22 mouse cellular contexts compared by ENCODE assay signal in genomic region chr17:72844393-72844792, GRCm38 (mm10). TPM values are rescaled to one million over a fixed set of nuclear protein-coding genes. Genes with fewer than 3 reads are reported as not detected.
DNase-seq lines count a peak whose midpoint lies in the region; ATAC-seq and TF ChIP-seq lines count a peak whose summit lies in the region.
"Had no signal": no experiment of that assay in that cellular context is flagged by ENCODE, and none has a peak within 500 bp of the region (broad histone marks: within the 10 kb centered on the region; RNA-seq: fewer than 3 reads in every experiment).

No protein-coding gene starts in this region.

- H3K9ac ChIP-seq in kidney, embryonic 16.5 days (replicated peaks; ENCODE audit: low read length), result no peak overlapping the region
- H3K9ac ChIP-seq in liver, adult 2 months (ENCODE audit: low read depth, low read length), result no peak overlapping the region
- no peak overlapping the region for H3K9ac ChIP-seq in liver, embryonic 11.5 days (ENCODE audit: low read depth, low read length)
- H3K9ac ChIP-seq in liver, postnatal 0 days (replicated peaks), result no peak overlapping the region

- H3K9me3 ChIP-seq in kidney, embryonic 16.5 days (ENCODE audit: low read length), result no peaks in the 10 kb centered on the region
- H3K9me3 ChIP-seq in liver, embryonic 11.5 days (ENCODE audit: control insufficient read depth, low read length), result no peaks in the 10 kb centered on the region
- no peaks in the 10 kb centered on the region for H3K9me3 ChIP-seq in liver, postnatal 0 days (ENCODE audit: low read length)
- H3K9me3 ChIP-seq: G1E had no signal

- WGBS in kidney, adult 2 months, result 98% methylated on average over 6 of the region's 6 CpGs
- WGBS in kidney, embryonic 16.5 days, result 97% methylated on average over 6 of the region's 6 CpGs
- 38% methylated on average over 6 of the region's 6 CpGs for WGBS in liver, adult 2 months
- WGBS in liver, embryonic 11.5 days, result 90% methylated on average over 6 of the region's 6 CpGs
- WGBS in liver, postnatal 0 days (ENCODE audit: insufficient replicate concordance), result 85% methylated on average over 6 of the region's 6 CpGs

- ATAC-seq in kidney, embryonic 16.5 days (ENCODE audit: low FRiP score, low TSS enrichment), result no peak
- no peak for ATAC-seq in liver, embryonic 11.5 days (replicated peaks; ENCODE audit: low FRiP score)
- no peak for ATAC-seq in liver, postnatal 0 days
- ATAC-seq: activated CD4-positive, CD25-positive, alpha-beta regulatory T cell, adult 4 months; CD4-positive, CD25-positive, alpha-beta regulatory T cell, adult 4 months; Patski had no signal

- intact Hi-C loops in heart, postnatal 10 days (cut with DNase I), result no loop called here

- peaks cover 7% of the 10 kb centered on the region; the same call in 1 of the 2 replicates for H3K79me2 ChIP-seq in liver, adult 2 months (ENCODE audit: control insufficient read depth, insufficient read depth, low read length)

- H3K4me3 ChIP-seq in kidney, adult 2 months (ENCODE audit: insufficient read depth, low read depth, low read length), result no peak overlapping the region
- H3K4me3 ChIP-seq in kidney, embryonic 16.5 days (ENCODE audit: low read length), result no peak overlapping the region
- no peak overlapping the region for H3K4me3 ChIP-seq in liver, adult 2 months (ENCODE audit: insufficient read depth, low read depth, low read length)
- H3K4me3 ChIP-seq in liver, embryonic 11.5 days (ENCODE audit: low read depth, low read length), result no peak overlapping the region
- H3K4me3 ChIP-seq in liver, postnatal 0 days (ENCODE audit: low read depth, low read length), result no peak overlapping the region

- peaks cover 9% of the 10 kb centered on the region; the same call in 1 of the 2 replicates for H3K4me1 ChIP-seq in kidney, adult 2 months (ENCODE audit: control insufficient read depth, insufficient read depth, low read length)
- H3K4me1 ChIP-seq in kidney, embryonic 16.5 days (ENCODE audit: insufficient read depth, low read length), result no peaks in the 10 kb centered on the region
- H3K4me1 ChIP-seq in liver, adult 2 months (ENCODE audit: control insufficient read depth, insufficient read depth, low read length), result peaks cover 14% of the 10 kb centered on the region; the same call in 1 of the 2 replicates
- H3K4me1 ChIP-seq in liver, embryonic 11.5 days (replicated peaks; ENCODE audit: control insufficient read depth, insufficient read depth, low read length), result no peaks in the 10 kb centered on the region
- peaks cover 18% of the 10 kb centered on the region for H3K4me1 ChIP-seq in liver, postnatal 0 days (ENCODE audit: insufficient read depth)

- H3K27me3 ChIP-seq in kidney, adult 2 months (replicated peaks; ENCODE audit: control insufficient read depth, insufficient read depth, low read length), result no peaks in the 10 kb centered on the region
- H3K27me3 ChIP-seq in kidney, embryonic 16.5 days (ENCODE audit: insufficient read depth, low read length), result no peaks in the 10 kb centered on the region
- no peaks in the 10 kb centered on the region for H3K27me3 ChIP-seq in liver, adult 2 months (ENCODE audit: control insufficient read depth, insufficient read depth, low read length)
- no peaks in the 10 kb centered on the region for H3K27me3 ChIP-seq in liver, embryonic 11.5 days (replicated peaks; ENCODE audit: control insufficient read depth, insufficient read depth, low read length)
- H3K27me3 ChIP-seq in liver, postnatal 0 days (ENCODE audit: insufficient read depth, low read length), result no peaks in the 10 kb centered on the region
- H3K27me3 ChIP-seq: CH12.LX, Patski had no signal

- peak; percentile 66 for DNase-seq in heart, adult 11 months
- no peak for DNase-seq in heart, postnatal 10 days
- no peak for DNase-seq in kidney, adult 2 months
- peak; percentile 87 for DNase-seq in liver, adult 2 months (ENCODE audit: extremely low read depth, low read depth, low spot score)
- no peak for DNase-seq in liver, embryonic 11.5 days (ENCODE audit: low spot score)
- no peak for DNase-seq in liver, postnatal 0 days
- no peak for DNase-seq in liver
- DNase-seq: adrenal gland, adult 2 months; adrenal gland, adult 8-10 months; adrenal gland, postnatal 10 days; adrenal gland, postnatal 14 days; adrenal gland, postnatal 25 days; adrenal gland, postnatal 36 days; B cell, adult 2 months; cerebellum, adult 11 months; cerebellum, adult 11-12 months had no signal

- peaks cover 10% of the 10 kb centered on the region for H3K36me3 ChIP-seq in kidney, adult 2 months (ENCODE audit: control insufficient read depth, insufficient read depth, low read length)
- H3K36me3 ChIP-seq in kidney, embryonic 16.5 days (ENCODE audit: insufficient read depth, low read length), result peaks cover 2% of the 10 kb centered on the region; the same call in 1 of the 2 replicates
- peaks cover 52% of the 10 kb centered on the region for H3K36me3 ChIP-seq in liver, adult 2 months (ENCODE audit: control insufficient read depth, insufficient read depth, low read length)
- H3K36me3 ChIP-seq in liver, embryonic 11.5 days (ENCODE audit: control insufficient read depth, insufficient read depth, low read length), result no peaks in the 10 kb centered on the region
- peaks cover 52% of the 10 kb centered on the region for H3K36me3 ChIP-seq in liver, postnatal 0 days (replicated peaks; ENCODE audit: insufficient read depth, low read length)

- no peak overlapping the region for H3K4me2 ChIP-seq in kidney, embryonic 16.5 days (replicated peaks; ENCODE audit: low read depth, low read length)
- no peak overlapping the region for H3K4me2 ChIP-seq in liver, embryonic 11.5 days
- no peak overlapping the region for H3K4me2 ChIP-seq in liver, postnatal 0 days (ENCODE audit: low read depth, low read length)

- H3K27ac ChIP-seq in kidney, adult 2 months (ENCODE audit: insufficient read depth, low read depth, low read length), result peak overlapping the region; percentile 80; the same call in 1 of the 2 replicates
- H3K27ac ChIP-seq in kidney, embryonic 16.5 days (ENCODE audit: low read length), result no peak overlapping the region
- H3K27ac ChIP-seq in liver, adult 2 months (replicated peaks; ENCODE audit: insufficient read depth, low read depth, low read length), result peak overlapping the region; percentile 88
- no peak overlapping the region for H3K27ac ChIP-seq in liver, embryonic 11.5 days (ENCODE audit: low read depth, low read length)
- peak overlapping the region; percentile 30; the same call in 1 of the 2 replicates for H3K27ac ChIP-seq in liver, postnatal 0 days (ENCODE audit: low read depth)

- no peak for TF ChIP-seq CTCF in kidney, adult 2 months (conservative IDR thresholded peaks at IDR 0.05; ENCODE audit: insufficient read depth, insufficient read length, low read depth, low read length)
- TF ChIP-seq CTCF in liver, adult 2 months (IDR thresholded peaks at IDR 0.05; ENCODE audit: low read depth, low read length), result no peak
- no peak for TF ChIP-seq CTCF in liver, postnatal 0 days (IDR thresholded peaks at IDR 0.05; ENCODE audit: low read depth)

- TF ChIP-seq POLR2A in kidney, adult 2 months (IDR thresholded peaks at IDR 0.05; ENCODE audit: low read depth, low read length), result no peak
- no peak for TF ChIP-seq POLR2A in liver, adult 2 months (IDR thresholded peaks at IDR 0.05; ENCODE audit: extremely low read depth, insufficient read depth, low read length)

- TF ChIP-seq EP300 in liver, postnatal 0 days (IDR thresholded peaks at IDR 0.05; ENCODE audit: low read depth), result no peak

RNA-seq across cellular contexts. Expression of gene Ypel5, which starts 8.1 kb away (rescaled TPM):
- 10 to 100 TPM; 38.4 to 46.2 TPM for total RNA-seq in heart, postnatal 10 days (2021)
- polyA plus RNA-seq in kidney, adult 2 months (2012; rRNA removed), result 24.4 and 27.7 TPM in 2 replicates
- 45.9 and 46.7 TPM in 2 replicates for polyA plus RNA-seq in kidney, embryonic 16.5 days (2015; fragmentation: Nextera tagmentation; extraction: Ambion mirVana)
- total RNA-seq in liver, adult 2 months (2014; rRNA removed), result 38.1 and 52.8 TPM in 2 replicates
- polyA plus RNA-seq in liver, adult 2 months (2012; rRNA removed), result 16.4 and 21.2 TPM in 2 replicates
- 29.1 and 30.3 TPM in 2 replicates for polyA plus RNA-seq in liver, embryonic 11.5 days (2014; fragmentation: Nextera tagmentation; extraction: Ambion mirVana)
- 59.4 and 59.7 TPM in 2 replicates for polyA plus RNA-seq in liver, postnatal 0 days (2015; fragmentation: Nextera tagmentation; extraction: Ambion mirVana)

Comparison
In these comparisons a context has a peak if more than half of its experiments do, and no peak if none do; other contexts are left out.
1. DNase-seq: peak in heart, adult 11 months (single experiment) and liver, adult 2 months (single experiment); none in heart, postnatal 10 days (0 of 2), kidney, adult 2 months (single experiment), liver, embryonic 11.5 days (single experiment), liver, postnatal 0 days (single experiment) and liver (single experiment).
2. H3K27ac ChIP-seq: peak in kidney, adult 2 months (single experiment), liver, adult 2 months (single experiment) and liver, postnatal 0 days (single experiment); none in kidney, embryonic 16.5 days (single experiment) and liver, embryonic 11.5 days (single experiment).